Mouse (Mus musculus): ENCODE data around the gene Dhx29. TPM values are rescaled to one million over a fixed set of nuclear protein-coding genes. Genes with fewer than 3 reads are reported as not detected.
A peak's percentile ranks its signal among the peaks of the same experiment; 100 is the strongest.

Gene Dhx29
- polyA plus RNA-seq, 1 experiment = 10.4 TPM

DNA sequence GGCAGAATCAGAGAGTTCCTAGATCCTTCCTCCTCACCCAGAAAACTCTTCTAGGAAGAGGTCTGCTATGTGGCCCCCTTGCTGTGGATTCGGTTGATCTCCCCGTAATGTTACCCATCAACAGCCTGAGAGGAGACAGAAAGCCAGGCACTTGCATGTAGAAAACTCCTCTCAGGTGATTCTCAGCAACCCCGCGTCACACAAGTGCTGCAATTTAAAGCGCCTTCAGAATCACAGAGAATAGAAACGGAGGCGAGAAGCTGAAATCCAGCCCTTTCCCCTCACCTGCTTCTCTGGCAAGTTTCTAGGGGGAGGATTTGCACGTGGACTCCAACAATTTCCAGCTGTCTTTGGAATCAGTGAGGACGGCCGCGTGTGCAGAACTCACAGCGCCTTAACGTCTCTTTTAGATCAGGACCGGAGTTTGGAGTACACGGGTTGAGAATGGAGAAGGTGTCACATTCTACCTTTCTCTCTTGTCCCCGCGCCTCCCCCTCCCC lies 59.2 kb downstream of the Dhx29 start:
- H3K36me3 ChIP-seq (ENCODE audit: control insufficient read depth, insufficient read depth) = no peaks in the 10 kb centered on the region
- peaks cover 7% of the 10 kb centered on the region for H3K27me3 ChIP-seq (ENCODE audit: control insufficient read depth, insufficient read depth, insufficient read length)
- H3K79me2 ChIP-seq (ENCODE audit: control insufficient read depth, insufficient read depth) = no peaks in the 10 kb centered on the region
- no peak overlapping the region for H3ac ChIP-seq (ENCODE audit: control insufficient read depth, insufficient read length)
- H3K4me2 ChIP-seq (ENCODE audit: low read depth) = no peak overlapping the region
- H3K4me3 ChIP-seq = no peak overlapping the region
- no peak for TF ChIP-seq TCF3 (IDR thresholded peaks at IDR 0.05; ENCODE audit: insufficient read length, low read depth)
- no peak for TF ChIP-seq POLR2AphosphoS2 (IDR thresholded peaks at IDR 0.05; ENCODE audit: insufficient read length, low read depth)
- no peak for TF ChIP-seq SRF (IDR thresholded peaks at IDR 0.05; ENCODE audit: control insufficient read depth, insufficient read length, low read depth)
- TF ChIP-seq E2F4 (IDR thresholded peaks at IDR 0.05; ENCODE audit: insufficient read depth) = no peak
- TF ChIP-seq CEBPB (IDR thresholded peaks at IDR 0.05; ENCODE audit: insufficient read depth, poor library complexity, severe bottlenecking) = no peak
- no peak for TF ChIP-seq MAX (IDR thresholded peaks at IDR 0.05; ENCODE audit: low read depth)
- TF ChIP-seq MYOG (IDR thresholded peaks at IDR 0.05; ENCODE audit: control insufficient read depth in 1 of 3, insufficient read depth in 1 of 3, insufficient read length in 2 of 3, low read depth in 2 of 3) = no peak
- no peak for TF ChIP-seq REST (IDR thresholded peaks at IDR 0.05; ENCODE audit: insufficient read depth, insufficient read length)
- TF ChIP-seq POLR2A (IDR thresholded peaks at IDR 0.05; ENCODE audit: insufficient read length, low read depth) = no peak
- no peak for TF ChIP-seq TCF12 (IDR thresholded peaks at IDR 0.05; ENCODE audit: insufficient read depth, poor library complexity, severe bottlenecking)
- no peak for TF ChIP-seq USF1 (IDR thresholded peaks at IDR 0.05; ENCODE audit: low read depth)
- no peak for TF ChIP-seq MYOD1 (IDR thresholded peaks at IDR 0.05; ENCODE audit: control insufficient read depth in 1 of 3, insufficient read length in 2 of 3, low read depth in 2 of 3)

DNA sequence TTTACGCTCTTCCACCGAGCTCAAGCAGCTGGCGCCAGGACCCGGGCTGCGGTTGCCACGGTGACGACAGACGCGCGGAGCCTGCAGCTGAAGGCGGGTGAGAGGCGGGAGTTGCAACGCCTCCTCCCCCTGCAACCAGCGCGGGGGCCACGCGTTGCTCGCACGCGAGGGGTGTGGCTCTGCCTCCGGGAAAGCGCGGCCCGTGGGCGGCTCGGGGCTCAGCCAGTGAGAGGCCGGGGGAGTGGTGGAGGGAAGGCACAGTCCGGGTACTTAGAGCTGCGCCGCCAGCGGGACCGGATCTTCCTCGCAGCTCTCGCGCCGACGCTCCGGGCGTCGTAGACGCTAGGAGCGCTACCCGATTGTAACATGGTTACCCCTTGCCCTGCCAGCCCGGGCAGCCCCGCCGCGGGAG lies 60.3 kb downstream of the Dhx29 start, which contains the start of gene Ccno:
Gene Ccno, plus strand, starts transcription at position 271 of the 412 bp plus-strand sequence.
- Histone ChIP-seq H3K79me2 (ENCODE audit: control insufficient read depth, insufficient read depth) (no peaks in the 10 kb centered on the region), H3ac (ENCODE audit: control insufficient read depth, insufficient read length) (peak within 1 kb of the TSS; percentile 10), H3K4me2 (ENCODE audit: low read depth) (peak within 1 kb of the TSS; percentile 90), H3K27me3 (ENCODE audit: control insufficient read depth, insufficient read depth, insufficient read length) (peaks cover 7% of the 10 kb centered on the region), H3K4me3 (peak within 1 kb of the TSS; percentile 24), H3K36me3 (ENCODE audit: control insufficient read depth, insufficient read depth) (no peaks in the 10 kb centered on the region)
- TF ChIP-seq REST (IDR thresholded peaks at IDR 0.05; ENCODE audit: insufficient read depth, insufficient read length) (no peak), MYOD1 (IDR thresholded peaks at IDR 0.05; ENCODE audit: control insufficient read depth in 1 of 3, insufficient read length in 2 of 3, low read depth in 2 of 3) (peak in 2 of 3 experiments; percentile 59 to 78), POLR2A (IDR thresholded peaks at IDR 0.05; ENCODE audit: insufficient read length, low read depth) (peak; percentile 98), POLR2AphosphoS2 (IDR thresholded peaks at IDR 0.05; ENCODE audit: insufficient read length, low read depth) (peak; percentile 78), MAX (IDR thresholded peaks at IDR 0.05; ENCODE audit: low read depth) (no peak), TCF3 (IDR thresholded peaks at IDR 0.05; ENCODE audit: insufficient read length, low read depth) (peak; percentile 61), CEBPB (IDR thresholded peaks at IDR 0.05; ENCODE audit: insufficient read depth, poor library complexity, severe bottlenecking) (no peak), MYOG (IDR thresholded peaks at IDR 0.05; ENCODE audit: control insufficient read depth in 1 of 3, insufficient read depth in 1 of 3, insufficient read length in 2 of 3, low read depth in 2 of 3) (peak in 2 of 3 experiments; percentile 85 to 87), SRF (IDR thresholded peaks at IDR 0.05; ENCODE audit: control insufficient read depth, insufficient read length, low read depth) (peak; percentile 25), USF1 (IDR thresholded peaks at IDR 0.05; ENCODE audit: low read depth) (no peak), E2F4 (IDR thresholded peaks at IDR 0.05; ENCODE audit: insufficient read depth) (no peak), TCF12 (IDR thresholded peaks at IDR 0.05; ENCODE audit: insufficient read depth, poor library complexity, severe bottlenecking) (no peak)

DNA sequence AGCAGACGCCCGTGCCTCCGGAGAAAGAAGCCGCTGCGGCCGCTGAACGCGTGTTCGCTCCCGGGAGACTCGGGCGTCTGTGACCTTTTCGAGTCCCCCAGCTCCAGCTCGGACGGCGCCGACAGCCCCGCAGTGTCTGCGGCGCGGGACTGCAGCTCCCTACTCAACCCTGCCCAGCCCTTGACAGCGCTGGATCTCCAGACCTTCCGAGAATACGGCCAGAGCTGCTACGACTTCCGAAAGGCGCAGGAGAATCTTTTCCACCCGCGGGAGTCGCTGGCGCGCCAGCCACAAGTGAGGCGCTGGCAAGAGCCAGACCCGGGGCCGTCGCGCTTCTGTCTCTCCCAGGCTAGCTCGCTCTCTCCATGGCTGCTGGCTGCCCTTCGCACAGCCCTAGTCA lies 60.7 kb downstream of the Dhx29 start:
- Histone ChIP-seq H3K4me3 (peak overlapping the region; percentile 24), H3ac (ENCODE audit: control insufficient read depth, insufficient read length) (peak overlapping the region; percentile 10), H3K79me2 (ENCODE audit: control insufficient read depth, insufficient read depth) (no peaks in the 10 kb centered on the region), H3K4me2 (ENCODE audit: low read depth) (peak overlapping the region; percentile 90), H3K36me3 (ENCODE audit: control insufficient read depth, insufficient read depth) (no peaks in the 10 kb centered on the region), H3K27me3 (ENCODE audit: control insufficient read depth, insufficient read depth, insufficient read length) (peaks cover 7% of the 10 kb centered on the region)
- TF ChIP-seq REST (IDR thresholded peaks at IDR 0.05; ENCODE audit: insufficient read depth, insufficient read length) (no peak), TCF12 (IDR thresholded peaks at IDR 0.05; ENCODE audit: insufficient read depth, poor library complexity, severe bottlenecking) (no peak), USF1 (IDR thresholded peaks at IDR 0.05; ENCODE audit: low read depth) (no peak), POLR2AphosphoS2 (IDR thresholded peaks at IDR 0.05; ENCODE audit: insufficient read length, low read depth) (no peak), SRF (IDR thresholded peaks at IDR 0.05; ENCODE audit: control insufficient read depth, insufficient read length, low read depth) (no peak), POLR2A (IDR thresholded peaks at IDR 0.05; ENCODE audit: insufficient read length, low read depth) (no peak), MYOD1 (IDR thresholded peaks at IDR 0.05; ENCODE audit: control insufficient read depth in 1 of 3, insufficient read length in 2 of 3, low read depth in 2 of 3) (no peak), CEBPB (IDR thresholded peaks at IDR 0.05; ENCODE audit: insufficient read depth, poor library complexity, severe bottlenecking) (no peak), E2F4 (IDR thresholded peaks at IDR 0.05; ENCODE audit: insufficient read depth) (no peak)

DNA sequence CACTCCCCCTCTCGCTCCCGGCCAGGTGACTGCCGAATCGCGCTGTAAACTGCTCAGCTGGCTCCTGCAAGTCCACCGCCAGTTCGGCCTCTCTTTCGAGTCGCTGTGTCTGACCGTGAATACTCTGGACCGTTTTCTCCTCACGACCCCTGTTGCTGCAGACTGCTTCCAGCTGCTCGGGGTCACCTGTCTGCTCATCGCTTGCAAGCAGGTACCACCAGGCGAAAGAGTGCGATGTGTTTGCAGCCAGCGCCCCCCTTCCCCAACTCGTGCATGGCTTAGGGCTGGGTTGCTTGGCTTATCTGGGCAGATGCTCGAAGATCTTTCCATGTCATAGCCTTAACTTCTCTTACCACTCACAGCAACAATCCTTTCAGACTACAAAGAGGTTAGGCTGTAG lies 61.6 kb downstream of the Dhx29 start:
- peaks cover 13% of the 10 kb centered on the region for H3K27me3 ChIP-seq (ENCODE audit: control insufficient read depth, insufficient read depth, insufficient read length)

More for the DNA sequence above, 61.6 kb downstream of the Dhx29 start:
- no peaks in the 10 kb centered on the region for H3K36me3 ChIP-seq (ENCODE audit: control insufficient read depth, insufficient read depth)
- H3K4me3 ChIP-seq = peak overlapping the region; percentile 24
- TF ChIP-seq TCF12 (IDR thresholded peaks at IDR 0.05; ENCODE audit: insufficient read depth, poor library complexity, severe bottlenecking) = no peak
- TF ChIP-seq CEBPB (IDR thresholded peaks at IDR 0.05; ENCODE audit: insufficient read depth, poor library complexity, severe bottlenecking) = no peak
- TF ChIP-seq MYOD1 (IDR thresholded peaks at IDR 0.05; ENCODE audit: control insufficient read depth in 1 of 3, insufficient read length in 2 of 3, low read depth in 2 of 3) = no peak
- TF ChIP-seq MYOG (IDR thresholded peaks at IDR 0.05; ENCODE audit: control insufficient read depth in 1 of 3, insufficient read depth in 1 of 3, insufficient read length in 2 of 3, low read depth in 2 of 3) = no peak
- no peak for TF ChIP-seq E2F4 (IDR thresholded peaks at IDR 0.05; ENCODE audit: insufficient read depth)
- TF ChIP-seq USF1 (IDR thresholded peaks at IDR 0.05; ENCODE audit: low read depth) = no peak
- TF ChIP-seq MAX (IDR thresholded peaks at IDR 0.05; ENCODE audit: low read depth) = no peak
- no peak for TF ChIP-seq SRF (IDR thresholded peaks at IDR 0.05; ENCODE audit: control insufficient read depth, insufficient read length, low read depth)
- TF ChIP-seq POLR2A (IDR thresholded peaks at IDR 0.05; ENCODE audit: insufficient read length, low read depth) = no peak
- no peak for TF ChIP-seq POLR2AphosphoS2 (IDR thresholded peaks at IDR 0.05; ENCODE audit: insufficient read length, low read depth)
- no peaks in the 10 kb centered on the region for H3K79me2 ChIP-seq (ENCODE audit: control insufficient read depth, insufficient read depth)
- H3ac ChIP-seq (ENCODE audit: control insufficient read depth, insufficient read length) = no peak overlapping the region
- peak overlapping the region; percentile 90 for H3K4me2 ChIP-seq (ENCODE audit: low read depth)

All from myocyte (in vitro differentiated cells).